Mouse (Mus musculus): ENCODE data around the gene Haus6.
"Not testable (repeated sequence)": the region's sequence is repeated elsewhere in the genome, so short reads cannot be mapped to it uniquely, and the experiment has no call there.

DNA sequence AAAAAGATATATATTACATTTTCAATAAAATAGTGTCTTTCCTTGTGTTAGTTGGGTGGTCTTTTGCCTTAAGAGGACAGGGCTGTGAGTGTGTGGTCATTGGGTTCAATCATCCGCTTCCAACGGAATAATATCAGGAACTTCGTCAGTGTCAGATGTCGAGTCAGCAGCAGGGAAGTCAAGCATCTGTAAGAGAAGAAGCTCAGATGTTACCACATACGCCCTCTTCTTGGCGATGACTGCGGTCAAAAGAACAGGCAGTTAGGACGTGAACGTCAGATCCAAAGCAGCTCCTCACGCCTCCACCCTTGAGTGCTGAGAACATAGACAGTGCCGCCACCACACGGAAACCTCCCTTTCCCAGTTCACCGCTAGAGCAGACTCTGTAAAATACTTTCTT, 36.5 kb upstream of the Haus6 start:
- TF ChIP-seq CTCF (IDR thresholded peaks at IDR 0.05; ENCODE audit: low read depth, low read length); EP300 (IDR thresholded peaks at IDR 0.05; ENCODE audit: insufficient read depth, low read depth, low read length): not testable (repeated sequence)

Data from ES-Bruce4 (cell line).